Mouse (Mus musculus) testis, postnatal 10 days (tissue): ENCODE measurements around the gene Agxt.
A peak's percentile ranks its signal among the peaks of the same experiment; 100 is the strongest.

Source experiments
- DNase-seq: peaks from one replicate; pipeline ENCODE4 v3.0.0; 2021; ENCODE audit warnings: low spot score

Gene Agxt

DNA sequence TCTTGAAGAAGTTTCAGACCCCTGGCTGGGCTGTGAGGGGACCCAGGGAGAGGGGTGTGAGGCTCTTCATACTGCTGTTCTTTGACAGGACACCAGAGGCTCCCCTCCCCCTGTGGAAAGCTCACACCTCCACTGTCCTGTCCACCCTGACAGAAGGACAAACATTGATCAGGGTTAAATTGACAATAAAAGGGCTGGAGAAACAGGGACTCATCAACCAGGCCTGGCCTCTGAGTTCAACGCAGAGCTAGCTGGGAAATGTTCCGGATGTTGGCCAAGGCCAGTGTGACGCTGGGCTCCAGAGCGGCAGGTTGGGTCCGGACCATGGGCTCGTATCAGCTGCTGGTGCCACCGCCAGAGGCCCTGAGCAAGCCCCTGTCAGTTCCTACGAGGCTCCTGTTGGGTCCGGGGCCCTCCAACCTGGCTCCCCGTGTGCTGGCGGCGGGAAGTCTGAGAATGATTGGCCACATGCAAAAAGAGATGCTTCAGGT is at the start of gene Agxt:
Agxt (plus strand) TSS at position 205 of the 491 bp plus-strand sequence.
- DNase-seq, result no peak

GRCm38 (mm10) chr1:93092582-93092981 is 42.5 kb upstream of the Agxt start:
- no peak for DNase-seq

- DNase-seq, result peak; percentile 35
Observed at GRCm38 (mm10) chr1:93098956-93099355, 36.1 kb upstream of the Agxt start.

- peak; percentile 61 for DNase-seq
Observed at GRCm38 (mm10) chr1:93100243-93100575, 34.8 kb upstream of the Agxt start.

- peak; percentile 60 for DNase-seq
Observed at GRCm38 (mm10) chr1:93100576-93101491, 34.2 kb upstream of the Agxt start.

DNA sequence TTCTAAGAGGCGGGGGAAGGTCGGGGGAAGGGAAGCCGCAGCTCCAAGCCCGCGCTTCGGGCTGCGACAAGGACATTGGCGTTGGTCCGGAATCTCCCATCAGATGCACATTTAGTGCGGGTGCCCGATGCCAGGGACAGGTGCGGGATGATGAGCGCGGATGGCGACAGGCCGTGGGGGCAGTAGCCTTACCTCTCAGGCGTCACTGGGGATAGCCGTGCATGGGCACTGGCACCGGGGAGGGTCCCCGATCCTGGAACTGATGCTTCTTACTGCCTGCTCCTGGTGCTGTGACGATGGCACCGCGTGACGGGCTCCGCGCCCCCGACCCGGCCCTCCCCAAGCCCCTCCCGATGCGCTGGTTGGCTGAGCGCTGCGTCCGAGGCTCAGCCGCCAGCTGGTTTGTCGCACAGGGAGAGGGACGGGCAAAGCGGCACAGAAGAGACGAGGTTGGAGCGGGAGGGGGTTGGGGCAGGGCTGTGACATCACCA is 33.4 kb upstream of the Agxt start, which contains the start of gene Kif1a:
Kif1a (minus strand) TSS at position 381 of the 491 bp plus-strand sequence.
- DNase-seq, result peak; percentile 49

GRCm38 (mm10) chr1:93102700-93103099 is 32.3 kb upstream of the Agxt start:
- peak; percentile 37 for DNase-seq

GRCm38 (mm10) chr1:93114713-93115463 is 20.2 kb upstream of the Agxt start:
- peak; percentile 81 for DNase-seq

- DNase-seq, result no peak
Observed at GRCm38 (mm10) chr1:93115471-93115870, 19.6 kb upstream of the Agxt start.

DNA sequence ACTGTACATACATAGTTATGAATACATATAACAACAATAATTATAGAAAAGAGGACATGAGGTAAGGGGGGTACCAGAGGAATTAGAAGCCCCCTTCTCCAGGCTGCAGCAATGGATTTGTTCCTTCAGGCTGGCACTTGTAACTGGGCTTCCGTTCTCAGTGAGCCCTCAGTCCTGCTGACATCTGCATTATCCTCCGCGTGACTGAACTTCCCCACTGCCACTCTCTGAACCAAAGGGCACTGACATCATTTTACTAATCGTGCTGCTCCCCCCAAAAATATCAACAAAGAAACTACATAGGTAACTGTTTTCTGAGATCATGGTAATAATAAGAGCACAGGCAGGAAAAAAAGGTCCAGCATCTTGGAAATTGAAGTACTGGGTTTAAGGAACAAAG is 16.2 kb upstream of the Agxt start:
- DNase-seq, result no peak

GRCm38 (mm10) chr1:93123179-93123854 is 11.7 kb upstream of the Agxt start:
- no peak for DNase-seq

DNA sequence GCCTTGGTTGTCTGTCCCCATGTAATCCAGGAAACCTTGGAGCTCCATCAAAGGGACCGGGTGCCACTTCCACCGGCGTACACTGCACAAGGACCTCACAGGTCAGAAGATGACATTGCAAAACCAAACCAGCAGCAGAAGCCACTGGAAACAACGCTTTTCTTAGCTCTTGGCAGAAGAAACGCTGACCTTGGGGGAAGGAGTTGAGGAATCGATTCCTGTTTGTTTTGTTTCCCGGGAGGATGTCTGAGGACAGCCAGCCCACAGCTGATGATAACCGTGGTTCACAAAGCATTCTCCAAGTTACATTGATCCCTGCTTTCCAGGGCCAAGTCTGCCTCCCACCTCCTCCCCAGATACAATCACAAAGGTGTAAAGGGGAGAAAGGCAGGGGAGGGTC is 11.0 kb upstream of the Agxt start:
- no peak for DNase-seq

GRCm38 (mm10) chr1:93125256-93125655 is 9.8 kb upstream of the Agxt start:
- no peak for DNase-seq

DNA sequence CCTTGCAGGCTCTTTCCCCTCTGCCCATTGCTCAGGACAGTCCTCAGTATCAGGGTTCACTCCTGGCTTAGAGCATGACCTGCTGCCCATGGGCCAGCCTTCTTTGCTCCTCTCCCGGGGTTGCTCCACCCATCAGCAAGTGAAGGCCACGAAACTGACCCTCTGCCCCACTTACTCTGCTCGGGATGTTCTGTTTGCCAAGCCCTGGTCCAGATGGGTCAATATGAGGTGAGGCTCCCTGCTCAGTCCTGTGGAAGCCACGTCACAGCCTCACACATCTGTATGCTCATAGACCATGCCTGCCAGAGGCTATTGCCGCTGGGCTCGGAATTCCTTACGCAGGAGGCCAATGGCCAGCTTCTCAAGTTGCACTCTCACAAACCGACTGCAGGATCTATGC is 6.8 kb upstream of the Agxt start:
- no peak for DNase-seq

DNA sequence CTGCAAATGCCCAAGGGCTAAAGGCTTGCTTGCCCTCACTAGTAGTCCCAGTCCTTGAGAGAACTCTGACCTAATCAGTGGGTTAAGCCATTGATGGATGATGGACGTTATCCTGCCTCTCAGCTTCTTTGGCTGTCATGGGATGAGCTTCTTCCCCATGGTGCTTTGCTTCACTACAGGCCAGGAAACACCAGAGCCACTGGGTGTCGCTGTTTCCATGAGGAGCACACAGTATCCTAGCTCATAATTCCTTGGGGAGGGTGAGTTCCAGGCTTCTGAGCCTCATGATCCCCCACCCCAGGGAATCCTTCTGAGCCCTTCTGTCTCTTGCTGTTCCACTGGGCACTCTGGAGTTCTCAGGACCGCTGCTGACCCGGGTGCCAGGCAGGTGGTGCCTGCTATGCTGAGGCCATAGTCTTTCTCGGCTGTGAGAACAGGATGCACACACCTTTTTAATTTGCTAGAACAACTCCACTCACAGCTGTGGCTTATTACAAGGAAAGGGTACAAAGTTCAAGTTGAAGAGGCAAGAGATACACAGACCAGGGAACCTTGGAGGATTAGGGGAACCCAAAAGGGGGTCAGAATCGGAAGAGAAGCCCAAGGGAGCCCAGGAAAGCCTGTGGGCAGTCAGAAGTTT is 6.2 kb upstream of the Agxt start:
- peak; percentile 83 for DNase-seq

- DNase-seq, result no peak
Observed at GRCm38 (mm10) chr1:93130242-93130983, 4.6 kb upstream of the Agxt start.

- no peak for DNase-seq
Observed at GRCm38 (mm10) chr1:93132676-93133075, 2.4 kb upstream of the Agxt start.

- no peak for DNase-seq
Observed at GRCm38 (mm10) chr1:93138534-93138933, 3.5 kb downstream of the Agxt start.

- no peak for DNase-seq
Observed at GRCm38 (mm10) chr1:93139713-93140112, 4.7 kb downstream of the Agxt start.

GRCm38 (mm10) chr1:93142871-93143270 is 7.8 kb downstream of the Agxt start:
- DNase-seq, result no peak

DNA sequence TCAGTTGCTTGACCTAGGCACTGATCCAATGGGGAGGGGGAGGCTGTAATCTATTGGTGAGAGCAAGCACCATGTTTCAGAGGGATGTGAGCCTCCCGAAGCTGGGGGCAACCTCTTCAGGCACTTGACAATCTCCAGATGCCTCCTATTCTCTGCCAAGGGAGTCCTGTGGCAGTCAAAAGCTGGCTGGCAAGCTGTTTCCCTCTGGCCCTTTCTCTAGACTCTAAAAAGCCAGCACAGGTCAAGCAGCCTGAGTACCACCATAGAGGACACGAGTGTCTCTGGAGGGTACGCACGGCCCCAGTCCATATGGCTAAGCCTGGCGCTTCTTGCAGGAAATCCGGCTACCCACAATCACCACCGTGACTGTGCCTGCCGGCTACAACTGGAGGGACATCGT is 9.1 kb downstream of the Agxt start:
- no peak for DNase-seq
